1 mouse cellular context compared by ENCODE assay signal in the genomic region with DNA sequence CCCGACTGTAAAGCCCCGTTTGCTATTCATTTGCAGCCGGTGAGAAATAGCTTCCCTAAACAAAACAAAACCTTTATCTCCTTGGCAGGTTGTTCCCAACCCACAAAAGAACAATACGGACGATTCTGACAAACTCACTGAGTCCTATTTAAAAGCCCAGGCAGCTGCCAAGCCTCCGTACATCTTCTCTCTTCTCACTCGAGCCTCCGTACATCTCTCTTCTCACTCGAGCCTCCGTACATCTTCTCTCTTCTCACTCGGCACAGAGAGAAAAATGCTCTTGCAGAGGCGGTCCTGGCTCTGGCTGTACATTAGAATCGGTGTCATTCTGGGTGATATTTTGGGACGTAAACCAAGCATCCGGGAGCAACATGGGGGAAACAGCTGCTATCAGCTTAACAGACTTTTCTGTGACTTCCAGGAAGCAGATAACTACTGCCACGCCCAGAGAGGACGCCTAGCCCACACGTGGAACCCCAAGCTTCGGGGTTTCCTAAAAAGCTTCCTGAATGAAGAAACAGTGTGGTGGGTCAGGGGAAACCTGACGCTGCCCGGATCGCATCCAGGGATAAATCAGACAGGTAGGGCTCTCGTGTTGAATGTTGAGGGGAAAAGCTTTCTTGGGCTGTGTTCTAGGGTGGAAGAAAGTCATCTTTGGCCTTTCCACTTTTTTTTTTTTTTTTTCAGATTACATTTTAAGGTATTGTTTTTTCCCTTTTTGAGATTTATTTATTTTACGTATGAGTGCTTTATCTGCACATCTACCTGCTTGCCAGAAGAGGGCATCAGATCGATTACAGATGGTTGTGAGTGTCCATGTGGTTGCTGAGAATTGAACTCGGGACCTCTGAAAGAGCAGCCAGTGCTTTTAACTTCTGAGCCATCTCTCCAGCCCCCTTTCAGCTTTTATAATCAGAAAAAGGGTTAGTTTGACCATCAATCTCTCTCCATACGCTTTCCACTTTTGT.
TF ChIP-seq lines count a peak whose summit lies in the region.

A gene (plus strand): TSS at position 275 of the 968 bp plus-strand sequence.

TF ChIP-seq in MEL, 35 proteins besides CTCF, POLR2A, EP300 and RAD21 (continued from another document):
- no peak for TF ChIP-seq GABPA (IDR thresholded peaks at IDR 0.05; ENCODE audit: low read depth, low read length)
- TF ChIP-seq HCFC1 (IDR thresholded peaks at IDR 0.05; ENCODE audit: low read depth, low read length): peak; percentile 48
- no peak for TF ChIP-seq SMC3 (IDR thresholded peaks at IDR 0.05; ENCODE audit: low read depth, low read length)
- no peak for TF ChIP-seq NRF1 (IDR thresholded peaks at IDR 0.05; ENCODE audit: insufficient read depth, low read depth, low read length, poor library complexity, severe bottlenecking)
- no peak for TF ChIP-seq E2F4 (IDR thresholded peaks at IDR 0.05; ENCODE audit: borderline replicate concordance, low read depth, low read length)
- no peak; the same call in 1 of the 2 replicates for TF ChIP-seq NELFE (IDR thresholded peaks at IDR 0.05; ENCODE audit: low read depth, low read length)
- no peak for TF ChIP-seq POLR2AphosphoS2 (IDR thresholded peaks at IDR 0.05; ENCODE audit: low read length)
- TF ChIP-seq CHD2 (IDR thresholded peaks at IDR 0.05; ENCODE audit: low read length): no peak
- no peak for TF ChIP-seq CHD1 (IDR thresholded peaks at IDR 0.05; ENCODE audit: low read depth, low read length)
- no peak for TF ChIP-seq ZMIZ1 (IDR thresholded peaks at IDR 0.05; ENCODE audit: low read depth, low read length)
- peak; percentile 85 for TF ChIP-seq GATA1 (IDR thresholded peaks at IDR 0.05; ENCODE audit: low read depth, low read length)
- no peak for TF ChIP-seq USF1 (IDR thresholded peaks at IDR 0.05; ENCODE audit: low read depth, low read length)
- no peak for TF ChIP-seq POLR2AphosphoS5 (IDR thresholded peaks at IDR 0.05; ENCODE audit: borderline replicate concordance, low read depth, low read length)
- peak; percentile 79; the same call in 1 of the 2 replicates for TF ChIP-seq UBTF (IDR thresholded peaks at IDR 0.05; ENCODE audit: borderline replicate concordance, insufficient read depth, low read depth, low read length)
- TF ChIP-seq MYC (IDR thresholded peaks at IDR 0.05; ENCODE audit: low read depth, low read length): peak; percentile 97
- no peak for TF ChIP-seq ZNF384 (IDR thresholded peaks at IDR 0.05; ENCODE audit: low read depth, low read length)
- no peak for TF ChIP-seq ZKSCAN1 (IDR thresholded peaks at IDR 0.05; ENCODE audit: low read depth, low read length)
- TF ChIP-seq SIN3A (IDR thresholded peaks at IDR 0.05; ENCODE audit: low read length): peak; percentile 97
- peak; percentile 92 for TF ChIP-seq MAX (IDR thresholded peaks at IDR 0.05; ENCODE audit: low read length)
- TF ChIP-seq ETS1 (IDR thresholded peaks at IDR 0.05; ENCODE audit: low read depth, low read length): peak; percentile 95
- no peak for TF ChIP-seq USF2 (IDR thresholded peaks at IDR 0.05; ENCODE audit: borderline replicate concordance in 1 of 2, insufficient read depth in 1 of 2, low read depth in 1 of 2, low read length in 2 of 2)
- no peak for TF ChIP-seq MAFK (IDR thresholded peaks at IDR 0.05; ENCODE audit: borderline replicate concordance, low read depth, low read length)
